Mouse (Mus musculus) stomach, embryonic 15.5 days (tissue): ENCODE measurements around the gene Ifi209. TPM values are rescaled to one million over a fixed set of nuclear protein-coding genes. Genes with fewer than 3 reads are reported as not detected.

Experiments used
- ATAC-seq: fragments of 200-750 bp; cut with Nextera tagmentation; 2 replicates; pipeline ENCODE4 v1.8.0; 2017; ENCODE audit warnings: low read depth, moderate number of reproducible peaks, moderate TSS enrichment; ENCODE audit not compliant: insufficient read depth, low FRiP score
- H3K27ac ChIP-seq: fragments of 300-500 bp; sonication (generic); 2 replicates; pipeline ENCODE4 v1.5.1; 2015; ENCODE audit warnings: mild to moderate bottlenecking, inconsistent platforms
- H3K27me3 ChIP-seq: fragments of 300-500 bp; sonication (generic); replicated peaks from 2 replicates; pipeline ENCODE4 v1.6.1; 2015; ENCODE audit warnings: inconsistent platforms
- H3K36me3 ChIP-seq: fragments of 300-500 bp; sonication (generic); 2 replicates; pipeline ENCODE4 v1.6.1; 2015; ENCODE audit warnings: inconsistent platforms
- H3K4me1 ChIP-seq: fragments of 300-500 bp; sonication (generic); 2 replicates; pipeline ENCODE4 v1.6.1; 2015; ENCODE audit warnings: inconsistent platforms
- H3K4me2 ChIP-seq: fragments of 300-500 bp; sonication (generic); 2 replicates; pipeline ENCODE4 v1.6.1; 2015; ENCODE audit warnings: mild to moderate bottlenecking, inconsistent platforms
- H3K4me3 ChIP-seq: fragments of 300-500 bp; sonication (generic); replicated peaks from 2 replicates; pipeline ENCODE4 v1.5.1; 2015; ENCODE audit warnings: inconsistent platforms
- H3K9ac ChIP-seq: fragments of 300-500 bp; sonication (generic); 2 replicates; pipeline ENCODE4 v1.6.1; 2015; ENCODE audit warnings: inconsistent platforms
- H3K9me3 ChIP-seq: fragments of 300-500 bp; sonication (generic); 2 replicates; pipeline ENCODE4 v1.6.1; 2016; ENCODE audit warnings: inconsistent platforms
- whole genome bisulfite sequencing: fragments of 180-500 bp; shearing (Covaris S2); methylation state at CpG from one replicate; pipeline ENCODE4 v1.1.7; 2015; 5-methylcytosine and 5-hydroxymethylcytosine counted together
- microRNA-seq: library from miRNA; unstranded; fragments of <30 nt; microRNA quantifications from one replicate; pipeline ENCODE4, GENCODE M21; 2016
- polyA plus RNA-seq: library from polyadenylated mRNA; unstranded; fragments of >200 nt; fragmentation: Nextera tagmentation; extraction: Ambion mirVana; gene quantifications from 2 replicates; pipeline ENCODE4 v1.2.1, GENCODE M21; 2015

Ifi209 gene
- polyA plus RNA-seq, 1 experiment from 2014 or later: 0.67 TPM

GRCm38 (mm10) chr1:173694270-173694669 lies 63.6 kb downstream of the Ifi209 start:
- no peak overlapping the region for H3K4me2 ChIP-seq
- 71% methylated on average over 1 of the region's 1 CpGs for WGBS
- no peak overlapping the region for H3K4me3 ChIP-seq
- no peaks in the 10 kb centered on the region for H3K27me3 ChIP-seq
- no peaks in the 10 kb centered on the region for H3K9me3 ChIP-seq
- no peak overlapping the region for H3K9ac ChIP-seq
- H3K27ac ChIP-seq: no peak overlapping the region
- H3K36me3 ChIP-seq: no peaks in the 10 kb centered on the region
- no peak for ATAC-seq
- no peaks in the 10 kb centered on the region for H3K4me1 ChIP-seq

Small RNA genes lying within 50 kb of the gene (microRNA-seq; reads per million reads assigned to microRNA genes)
- not detected for gene Gm44339

Other genes with a start within 250 kb of the Ifi209 start
- 0.18 and 0.21 TPM in 2 replicates for gene Ifi206, start 139.9 kb upstream of the Ifi209 start, polyA plus RNA-seq
- gene Ifi214, start 95.0 kb upstream of the Ifi209 start, polyA plus RNA-seq: 0.04 TPM in 1 of 2 replicates, not detected in the other
- gene Ifi213, start 31.6 kb upstream of the Ifi209 start, polyA plus RNA-seq: 0.45 and 0.54 TPM in 2 replicates
- not detected in 2 replicates for gene Ifi208, start 42.8 kb downstream of the Ifi209 start, polyA plus RNA-seq
- gene Ifi207, start 110.8 kb downstream of the Ifi209 start, polyA plus RNA-seq: 1.1 and 1.2 TPM in 2 replicates
- gene Ifi204, start 136.0 kb downstream of the Ifi209 start, polyA plus RNA-seq: 2.6 and 2.9 TPM in 2 replicates